ENCODE assay signal across 22 mouse cellular contexts in the genomic region with DNA sequence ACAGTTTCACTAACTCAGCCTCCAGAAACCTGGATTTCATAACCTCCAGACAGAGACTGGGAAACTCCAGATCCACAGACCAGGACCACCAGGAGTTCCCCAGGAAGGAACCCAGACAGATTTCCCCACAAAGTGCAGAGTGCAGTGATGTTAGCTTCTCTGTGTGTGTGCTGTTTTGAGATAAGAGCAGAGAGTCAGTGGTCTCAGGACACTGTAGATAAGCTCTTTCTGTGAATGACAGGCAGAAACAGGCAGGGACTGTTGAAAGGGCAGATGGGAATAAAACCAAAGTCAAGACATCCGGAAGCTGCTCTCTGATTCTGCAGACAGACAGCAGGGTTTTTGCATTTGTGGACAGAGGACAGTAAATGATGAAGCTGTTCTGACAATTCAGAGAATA. TPM values are rescaled to one million over a fixed set of nuclear protein-coding genes. Genes with fewer than 3 reads are reported as not detected.
"Had no signal": no experiment of that assay in that cellular context is flagged by ENCODE, and none has a peak within 500 bp of the region (broad histone marks: within the 10 kb centered on the region; RNA-seq: fewer than 3 reads in every experiment).

No protein-coding gene starts in this region.

- H3K9ac ChIP-seq: limb, embryonic 12.5 days; limb, embryonic 15.5 days; liver, embryonic 15.5 days; midbrain, embryonic 13.5 days; neural tube, embryonic 13.5 days had no signal

- H3K4me2 ChIP-seq: limb, embryonic 12.5 days; limb, embryonic 15.5 days; liver, embryonic 15.5 days; midbrain, embryonic 13.5 days; neural tube, embryonic 13.5 days had no signal

- H3K4me1 ChIP-seq: limb, embryonic 12.5 days; limb, embryonic 15.5 days; liver, embryonic 15.5 days; midbrain, embryonic 10.5 days; midbrain, embryonic 13.5 days; neural tube, embryonic 13.5 days had no signal

- H3K36me3 ChIP-seq: limb, embryonic 12.5 days; limb, embryonic 15.5 days; liver, embryonic 15.5 days; midbrain, embryonic 10.5 days; midbrain, embryonic 13.5 days; neural tube, embryonic 13.5 days had no signal

- ATAC-seq: intestine, embryonic 16.5 days; midbrain, embryonic 13.5 days; midbrain, embryonic 16.5 days had no signal

- H3K9me3 ChIP-seq: limb, embryonic 15.5 days; liver, embryonic 15.5 days; midbrain, embryonic 10.5 days; midbrain, embryonic 13.5 days had no signal

- DNase-seq: kidney, adult 18-20 months; kidney, postnatal 25 days; left cerebral cortex, postnatal 4 days; lung, adult 2 months; lung, postnatal 14 days; lung, postnatal 4 days; right cerebral cortex, postnatal 14 days; right cerebral cortex, postnatal 4 days; thymus, adult 2 months; thymus, postnatal 14 days; thymus, postnatal 4 days had no signal

- H3K4me3 ChIP-seq: limb, embryonic 12.5 days; limb, embryonic 15.5 days; liver, embryonic 15.5 days; midbrain, embryonic 10.5 days; midbrain, embryonic 13.5 days; myocyte; neural tube, embryonic 13.5 days had no signal

- H3K27me3 ChIP-seq: limb, embryonic 12.5 days; limb, embryonic 15.5 days; liver, embryonic 15.5 days; midbrain, embryonic 13.5 days; neural tube, embryonic 13.5 days had no signal

- H3K27ac ChIP-seq: kidney, postnatal 0 days; limb, embryonic 12.5 days; limb, embryonic 15.5 days; liver, embryonic 15.5 days; midbrain, embryonic 10.5 days; midbrain, embryonic 13.5 days; neural tube, embryonic 13.5 days; stomach, postnatal 0 days had no signal

RNA-seq across cellular contexts. Expression of a gene that starts 15.5 kb away (rescaled TPM):
- polyA plus RNA-seq: neural tube, embryonic 13.5 days had no signal
